Mouse (Mus musculus) monocyte, adult 59 days (primary cell): ENCODE measurements around the gene 4930480E11Rik. TPM values are rescaled to one million over a fixed set of nuclear protein-coding genes. Genes with fewer than 3 reads are reported as not detected.

Experiments
- total RNA-seq, 2 experiments: library from RNA; stranded (reverse); gene quantifications; one replicate each; pipeline ENCODE4 v1.2.4; 2023

The 4930480E11Rik gene
- not detected for total RNA-seq

DNA sequence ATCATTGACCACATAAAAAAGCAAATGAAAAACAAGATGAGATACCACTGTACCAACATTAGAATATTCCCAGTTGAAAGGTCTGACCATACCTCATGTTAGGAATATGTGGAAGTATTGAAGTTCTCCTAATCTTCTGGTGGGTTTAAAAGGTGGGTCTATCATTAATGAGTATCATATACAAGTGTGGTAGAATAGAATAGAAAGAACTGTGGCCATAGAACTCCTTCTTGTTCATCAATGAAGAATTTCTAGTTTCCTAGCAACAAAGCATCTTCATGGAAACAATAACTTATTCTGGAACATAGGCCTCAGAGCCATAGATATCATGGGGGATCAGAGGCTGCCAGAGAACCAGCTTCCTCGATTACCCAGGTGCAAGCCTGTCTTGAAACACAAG is at the start of gene 4930480E11Rik:
TSS of gene 4930480E11Rik (plus strand) at position 301 of the 400 bp plus-strand sequence.

Other genes with a start within 250 kb of the 4930480E11Rik start
- not detected for gene Gm5938, start 244.2 kb upstream of the 4930480E11Rik start, total RNA-seq
- not detected for gene Obp1b, start 182.9 kb upstream of the 4930480E11Rik start, total RNA-seq
- gene Gm14743, start 123.7 kb upstream of the 4930480E11Rik start, total RNA-seq, result not detected
- gene Prrg1, start 214.3 kb downstream of the 4930480E11Rik start, total RNA-seq, result 1 to 10 TPM; 2.3 to 2.8 TPM